Mouse (Mus musculus) hindbrain, postnatal 0 days (tissue): ENCODE measurements around the gene Gm43552. TPM values are rescaled to one million over a fixed set of nuclear protein-coding genes. Genes with fewer than 3 reads are reported as not detected.
"Not testable (repeated sequence)": the region's sequence is repeated elsewhere in the genome, so short reads cannot be mapped to it uniquely, and the experiment has no call there.

Experiments
- ATAC-seq: fragments of 200-750 bp; cut with Nextera tagmentation; 2 replicates; pipeline ENCODE4 v1.8.0; 2017; ENCODE audit warnings: mild to moderate bottlenecking, moderate TSS enrichment, moderate library complexity
- DNase-seq: peaks from one replicate; pipeline ENCODE4 v3.0.0-alpha.2; 2015; ENCODE audit warnings: low spot score
- H3K27ac ChIP-seq: fragments of 300-500 bp; sonication (generic); 2 replicates; pipeline ENCODE4 v1.5.1; 2014; ENCODE audit warnings: mild to moderate bottlenecking
- H3K27me3 ChIP-seq: fragments of 300-500 bp; sonication (generic); 2 replicates; pipeline ENCODE4 v1.6.1; 2014; ENCODE audit warnings: low read length, mixed read lengths; ENCODE audit not compliant: insufficient read depth
- H3K36me3 ChIP-seq: fragments of 300-500 bp; sonication (generic); 2 replicates; pipeline ENCODE4 v1.6.1; 2014; ENCODE audit warnings: low read length, mixed read lengths; ENCODE audit not compliant: insufficient read depth
- H3K4me1 ChIP-seq: fragments of 300-500 bp; sonication (generic); 2 replicates; pipeline ENCODE4 v1.6.1; 2014; ENCODE audit warnings: antibody characterized with exemption, low read length, mixed read lengths; ENCODE audit not compliant: insufficient read depth
- H3K4me2 ChIP-seq: fragments of 300-500 bp; sonication (generic); 2 replicates; pipeline ENCODE4 v1.6.1; 2014; ENCODE audit warnings: low read depth, mild to moderate bottlenecking, low read length, moderate library complexity, mixed read lengths
- H3K4me3 ChIP-seq: fragments of 300-500 bp; sonication (generic); 2 replicates; pipeline ENCODE4 v1.5.1; 2014; ENCODE audit warnings: low read length
- H3K9ac ChIP-seq: fragments of 300-500 bp; sonication (generic); replicated peaks from 2 replicates; pipeline ENCODE4 v1.6.1; 2014; ENCODE audit warnings: mild to moderate bottlenecking, low read length, moderate library complexity, mixed read lengths
- H3K9me3 ChIP-seq: fragments of 300-500 bp; sonication (generic); 2 replicates; pipeline ENCODE4 v1.6.1; 2016; ENCODE audit warnings: low read length, mixed read lengths
- CTCF ChIP-seq: IDR thresholded peaks from 2 replicates; pipeline ENCODE4 v1.5.1; 2016; ENCODE audit warnings: antibody characterized with exemption, control low read depth, low read depth
- WGBS: fragments of 180-500 bp; shearing (Covaris S2); extraction: QIAGEN DNeasy Blood & Tissue Kit; methylation state at CpG from one replicate; pipeline ENCODE4 v1.1.7; 2014; 5-methylcytosine and 5-hydroxymethylcytosine counted together
- polyA plus RNA-seq: library from polyadenylated mRNA; unstranded; fragments of >200 nt; fragmentation: Nextera tagmentation; extraction: Ambion mirVana; gene quantifications from 2 replicates; pipeline ENCODE4 v1.2.1, GENCODE M21; 2015
- total RNA-seq: library from RNA; depleted of rRNA; stranded (reverse); fragments of >200 nt; gene quantifications from 2 replicates; pipeline ENCODE4 v1.2.3, GENCODE M21; 2014

Gene Gm43552
- total and polyA plus RNA-seq, 2 experiments from 2014 or later, result not detected

GRCm38 (mm10) chr5:65536751-65537419, 44.3 kb upstream of the Gm43552 start, which contains the start of the genes Smim14 and Ube2k:
TSS of gene Smim14 (minus strand) at chr5:65537184.
TSS of gene Ube2k (plus strand) at chr5:65537233.
- H3K27me3 ChIP-seq, result no peaks in the 10 kb centered on the region
- DNase-seq (peak; percentile 96), ATAC-seq (peak; percentile 97)
- no peaks in the 10 kb centered on the region for H3K9me3 ChIP-seq
- peak within 1 kb of the TSS; percentile 92 for H3K9ac ChIP-seq
- H3K4me1 ChIP-seq, result peaks cover 6% of the 10 kb centered on the region
- peak within 1 kb of the TSS; percentile 81 for H3K4me2 ChIP-seq
- WGBS, result under 1% methylated on average over 61 of the region's 66 CpGs
- H3K27ac ChIP-seq, result peak within 1 kb of the TSS; percentile 99
- TF ChIP-seq CTCF, result peak; percentile 19
- H3K4me3 ChIP-seq, result peak within 1 kb of the TSS; percentile 94
- no peaks in the 10 kb centered on the region for H3K36me3 ChIP-seq

- 79% methylated on average over 10 of the region's 10 CpGs for WGBS
- Histone ChIP-seq H3K27ac (peak overlapping the region; percentile 99), H3K9ac (peak overlapping the region; percentile 92), H3K4me2 (peak overlapping the region; percentile 81), H3K4me3 (peak overlapping the region; percentile 94)
- H3K27me3 ChIP-seq, ATAC-seq, H3K36me3 ChIP-seq, H3K9me3 ChIP-seq, DNase-seq, H3K4me1 ChIP-seq: not testable (repeated sequence)
These were observed 43.4 kb upstream of the Gm43552 start for GRCm38 (mm10) chr5:65536068-65536465.

- 70% methylated on average over 5 of the region's 5 CpGs for WGBS
- TF ChIP-seq CTCF, result peak; percentile 60
- Histone ChIP-seq H3K27ac (no peak overlapping the region), H3K36me3 (no peaks in the 10 kb centered on the region), H3K4me3 (no peak overlapping the region), H3K9ac (no peak overlapping the region), H3K4me2 (no peak overlapping the region), H3K4me1 (peaks cover 6% of the 10 kb centered on the region), H3K27me3 (no peaks in the 10 kb centered on the region), H3K9me3 (no peaks in the 10 kb centered on the region)
- DNase-seq (peak; percentile 77), ATAC-seq (0 out of 2 replicates have a peak, but pooled peaks have one; percentile 21)
These were observed 42.9 kb upstream of the Gm43552 start for GRCm38 (mm10) chr5:65535457-65536067.

- no peak overlapping the region for H3K4me3 ChIP-seq
- 66% methylated on average over 4 of the region's 4 CpGs for WGBS
- H3K4me1 ChIP-seq, result peaks cover 6% of the 10 kb centered on the region
- H3K36me3 ChIP-seq, result no peaks in the 10 kb centered on the region
- no peak for TF ChIP-seq CTCF
- ATAC-seq (no peak), DNase-seq (no peak)
- H3K9ac ChIP-seq, result no peak overlapping the region
- H3K27ac ChIP-seq, result no peak overlapping the region
- H3K9me3 ChIP-seq, result no peaks in the 10 kb centered on the region
- no peaks in the 10 kb centered on the region for H3K27me3 ChIP-seq
- H3K4me2 ChIP-seq, result no peak overlapping the region
These were observed 41.9 kb upstream of the Gm43552 start for GRCm38 (mm10) chr5:65534496-65534895.

- H3K4me1 ChIP-seq, result no peaks in the 10 kb centered on the region
- no peak overlapping the region for H3K27ac ChIP-seq
- no peaks in the 10 kb centered on the region for H3K9me3 ChIP-seq
- no peak overlapping the region for H3K4me2 ChIP-seq
- no peaks in the 10 kb centered on the region for H3K36me3 ChIP-seq
- H3K27me3 ChIP-seq, result no peaks in the 10 kb centered on the region
- DNase-seq, result no peak
- no peak overlapping the region for H3K9ac ChIP-seq
- WGBS, result 75% methylated on average over 3 of the region's 3 CpGs
- no peak overlapping the region for H3K4me3 ChIP-seq
- no peak for TF ChIP-seq CTCF
- no peak for ATAC-seq
These were observed 38.6 kb upstream of the Gm43552 start for GRCm38 (mm10) chr5:65531283-65531682.

- H3K9me3 ChIP-seq, result no peaks in the 10 kb centered on the region
- no peaks in the 10 kb centered on the region for H3K36me3 ChIP-seq
- H3K27me3 ChIP-seq, result no peaks in the 10 kb centered on the region
- H3K4me1 ChIP-seq, result no peaks in the 10 kb centered on the region
- H3K27ac ChIP-seq, result no peak overlapping the region
- no peak overlapping the region for H3K4me2 ChIP-seq
- H3K9ac ChIP-seq, result no peak overlapping the region
- TF ChIP-seq CTCF, result peak; percentile 52
- WGBS, result 10% methylated on average over 8 of the region's 8 CpGs
- DNase-seq, result no peak
- no peak for ATAC-seq
- no peak overlapping the region for H3K4me3 ChIP-seq
These were observed 33.2 kb upstream of the Gm43552 start for GRCm38 (mm10) chr5:65525674-65526443.
